Mouse (Mus musculus) midbrain, embryonic 16.5 days (tissue): ENCODE results near the gene G3bp2. TPM values are rescaled to one million over a fixed set of nuclear protein-coding genes. Genes with fewer than 3 reads are reported as not detected.

Experiments
- ATAC-seq: fragments of 200-750 bp; cut with Nextera tagmentation; 2 replicates; pipeline ENCODE4 v1.8.0; 2017; ENCODE audit warnings: moderate TSS enrichment
- H3K27ac ChIP-seq: fragments of 300-500 bp; sonication (generic); 2 replicates; pipeline ENCODE4 v1.5.1; 2014; ENCODE audit warnings: mild to moderate bottlenecking, low read length, mixed read lengths
- H3K27me3 ChIP-seq: fragments of 300-500 bp; sonication (generic); 2 replicates; pipeline ENCODE4 v1.6.1; 2014; ENCODE audit warnings: low read depth, low read length, mixed read lengths; ENCODE audit not compliant: control insufficient read depth, insufficient read depth
- H3K36me3 ChIP-seq: fragments of 300-500 bp; sonication (generic); 2 replicates; pipeline ENCODE4 v1.6.1; 2014; ENCODE audit warnings: mild to moderate bottlenecking, low read length, moderate library complexity, mixed read lengths; ENCODE audit not compliant: control insufficient read depth, insufficient read depth
- H3K4me1 ChIP-seq: fragments of 300-500 bp; sonication (generic); 2 replicates; pipeline ENCODE4 v1.6.1; 2014; ENCODE audit warnings: mild to moderate bottlenecking, low read length, mixed read lengths; ENCODE audit not compliant: control insufficient read depth, insufficient read depth
- H3K4me2 ChIP-seq: fragments of 300-500 bp; sonication (generic); 2 replicates; pipeline ENCODE4 v1.6.1; 2014; ENCODE audit warnings: mild to moderate bottlenecking, low read length, mixed read lengths
- H3K4me3 ChIP-seq: fragments of 300-500 bp; sonication (generic); 2 replicates; pipeline ENCODE4 v1.5.1; 2014; ENCODE audit warnings: low read depth, mild to moderate bottlenecking, low read length, moderate library complexity, mixed read lengths
- H3K9ac ChIP-seq: fragments of 300-500 bp; sonication (generic); 2 replicates; pipeline ENCODE4 v1.6.1; 2014; ENCODE audit warnings: low read depth, low read length, mixed read lengths
- H3K9me3 ChIP-seq: fragments of 300-500 bp; sonication (generic); replicated peaks from 2 replicates; pipeline ENCODE4 v1.6.1; 2014; ENCODE audit warnings: mild to moderate bottlenecking, low read length, mixed read lengths; ENCODE audit not compliant: control insufficient read depth, poor library complexity, severe bottlenecking
- WGBS: fragments of 180-500 bp; shearing (Covaris S2); extraction: QIAGEN DNeasy Blood & Tissue Kit; methylation state at CpG from one replicate; pipeline ENCODE4 v1.1.7; 2014; 5-methylcytosine and 5-hydroxymethylcytosine counted together
- polyA plus RNA-seq: library from polyadenylated mRNA; unstranded; fragments of >200 nt; fragmentation: Nextera tagmentation; extraction: Ambion mirVana; gene quantifications from 2 replicates; pipeline ENCODE4 v1.2.1, GENCODE M21; 2015

G3bp2 gene
- polyA plus RNA-seq, 1 experiment from 2014 or later = 376 TPM

- Histone ChIP-seq H3K36me3 (0 out of 2 replicates have a peak, but pooled peaks cover 6% of the 10 kb centered on the region), H3K27ac (no peak overlapping the region), H3K4me1 (no peaks in the 10 kb centered on the region), H3K9ac (no peak overlapping the region), H3K4me3 (no peak overlapping the region), H3K27me3 (no peaks in the 10 kb centered on the region), H3K9me3 (no peaks in the 10 kb centered on the region), H3K4me2 (no peak overlapping the region)
- 81% methylated on average over 4 of the region's 4 CpGs for WGBS
- ATAC-seq = no peak
Observed at GRCm38 (mm10) chr5:92121636-92122035, 38.1 kb upstream of the G3bp2 start.

- 57% methylated on average over 12 of the region's 12 CpGs for WGBS
Observed at GRCm38 (mm10) chr5:92117823-92118403, 34.4 kb upstream of the G3bp2 start.

GRCm38 (mm10) chr5:92114939-92115338 is 31.4 kb upstream of the G3bp2 start:
- no peak overlapping the region for H3K9ac ChIP-seq
- H3K4me2 ChIP-seq = no peak overlapping the region
- H3K36me3 ChIP-seq = no peaks in the 10 kb centered on the region
- H3K4me1 ChIP-seq = peaks cover 3% of the 10 kb centered on the region; the same call in 1 of the 2 replicates
- WGBS = 94% methylated on average over 2 of the region's 2 CpGs
- no peak overlapping the region for H3K27ac ChIP-seq
- H3K4me3 ChIP-seq = no peak overlapping the region
- no peak for ATAC-seq
- no peaks in the 10 kb centered on the region for H3K9me3 ChIP-seq
- no peaks in the 10 kb centered on the region for H3K27me3 ChIP-seq

More at GRCm38 (mm10) chr5:92117823-92118403, 34.4 kb upstream of the G3bp2 start:
- ATAC-seq = peak; percentile 51; the same call in 1 of the 2 replicates
- Histone ChIP-seq H3K4me1 (no peaks in the 10 kb centered on the region), H3K4me3 (no peak overlapping the region), H3K9me3 (no peaks in the 10 kb centered on the region), H3K27ac (no peak overlapping the region), H3K4me2 (no peak overlapping the region), H3K9ac (no peak overlapping the region), H3K27me3 (no peaks in the 10 kb centered on the region), H3K36me3 (0 out of 2 replicates have a peak, but pooled peaks cover 2% of the 10 kb centered on the region)

- H3K4me3 ChIP-seq = no peak overlapping the region
- no peaks in the 10 kb centered on the region for H3K9me3 ChIP-seq
- ATAC-seq = no peak
- no peak overlapping the region for H3K9ac ChIP-seq
- H3K27me3 ChIP-seq = no peaks in the 10 kb centered on the region
- no peak overlapping the region for H3K27ac ChIP-seq
- no peak overlapping the region for H3K4me2 ChIP-seq
- H3K36me3 ChIP-seq = no peaks in the 10 kb centered on the region
- peaks cover 3% of the 10 kb centered on the region; the same call in 1 of the 2 replicates for H3K4me1 ChIP-seq
- WGBS = 90% methylated on average over 6 of the region's 6 CpGs
Observed at GRCm38 (mm10) chr5:92114223-92114622, 30.7 kb upstream of the G3bp2 start.

- Histone ChIP-seq H3K4me2 (no peak overlapping the region), H3K9me3 (no peaks in the 10 kb centered on the region), H3K9ac (no peak overlapping the region), H3K4me1 (peaks cover 3% of the 10 kb centered on the region; the same call in 1 of the 2 replicates), H3K4me3 (no peak overlapping the region), H3K27me3 (no peaks in the 10 kb centered on the region), H3K27ac (no peak overlapping the region), H3K36me3 (no peaks in the 10 kb centered on the region)
- 88% methylated on average over 7 of the region's 7 CpGs for WGBS
- ATAC-seq = no peak
Observed at GRCm38 (mm10) chr5:92113484-92113883, 30.0 kb upstream of the G3bp2 start.

- Histone ChIP-seq H3K4me2 (peak overlapping the region; percentile 39), H3K27me3 (no peaks in the 10 kb centered on the region), H3K4me1 (peaks cover 3% of the 10 kb centered on the region; the same call in 1 of the 2 replicates), H3K9me3 (no peaks in the 10 kb centered on the region), H3K4me3 (no peak overlapping the region), H3K9ac (no peak overlapping the region; the same call in 1 of the 2 replicates), H3K36me3 (no peaks in the 10 kb centered on the region), H3K27ac (no peak overlapping the region)
- under 1% methylated on average over 10 of the region's 10 CpGs for WGBS
- ATAC-seq = no peak
Observed at GRCm38 (mm10) chr5:92112585-92112984, 29.1 kb upstream of the G3bp2 start.

- no peak for ATAC-seq
- no peaks in the 10 kb centered on the region for H3K36me3 ChIP-seq
- H3K4me1 ChIP-seq = peaks cover 3% of the 10 kb centered on the region; the same call in 1 of the 2 replicates
- 9% methylated on average over 6 of the region's 6 CpGs for WGBS
- no peak overlapping the region for H3K4me3 ChIP-seq
- H3K9ac ChIP-seq = no peak overlapping the region
- H3K9me3 ChIP-seq = no peaks in the 10 kb centered on the region
- no peaks in the 10 kb centered on the region for H3K27me3 ChIP-seq
- H3K27ac ChIP-seq = no peak overlapping the region
- H3K4me2 ChIP-seq = peak overlapping the region; percentile 39
Observed at GRCm38 (mm10) chr5:92112175-92112574, 28.7 kb upstream of the G3bp2 start.

- Histone ChIP-seq H3K27me3 (no peaks in the 10 kb centered on the region), H3K27ac (no peak overlapping the region), H3K9ac (no peak overlapping the region), H3K4me3 (no peak overlapping the region), H3K4me2 (no peak overlapping the region), H3K4me1 (peaks cover 3% of the 10 kb centered on the region; the same call in 1 of the 2 replicates), H3K9me3 (no peaks in the 10 kb centered on the region), H3K36me3 (no peaks in the 10 kb centered on the region)
- WGBS = 93% methylated on average over 5 of the region's 5 CpGs
- ATAC-seq = no peak
Observed at GRCm38 (mm10) chr5:92110818-92111355, 27.4 kb upstream of the G3bp2 start.

- no peak for ATAC-seq
- H3K27ac ChIP-seq = no peak overlapping the region
- H3K4me2 ChIP-seq = no peak overlapping the region
- WGBS = 87% methylated on average over 4 of the region's 4 CpGs
- H3K4me3 ChIP-seq = no peak overlapping the region
- H3K9ac ChIP-seq = no peak overlapping the region
- H3K36me3 ChIP-seq = no peaks in the 10 kb centered on the region
- H3K4me1 ChIP-seq = no peaks in the 10 kb centered on the region; the same call in 1 of the 2 replicates
- H3K27me3 ChIP-seq = no peaks in the 10 kb centered on the region
- no peaks in the 10 kb centered on the region for H3K9me3 ChIP-seq
Observed at GRCm38 (mm10) chr5:92107282-92107681, 23.8 kb upstream of the G3bp2 start.
